Mouse (Mus musculus): Measurements from ENCODE around the gene Mau2. TPM values are rescaled to one million over a fixed set of nuclear protein-coding genes. Genes with fewer than 3 reads are reported as not detected.
A peak's percentile ranks its signal among the peaks of the same experiment; 100 is the strongest.
"Not testable (repeated sequence)": the region's sequence is repeated elsewhere in the genome, so short reads cannot be mapped to it uniquely, and the experiment has no call there.

Gene Mau2
- total and polyA plus RNA-seq, 2 experiments from 2014 or later = 56.2 to 137 TPM

DNA sequence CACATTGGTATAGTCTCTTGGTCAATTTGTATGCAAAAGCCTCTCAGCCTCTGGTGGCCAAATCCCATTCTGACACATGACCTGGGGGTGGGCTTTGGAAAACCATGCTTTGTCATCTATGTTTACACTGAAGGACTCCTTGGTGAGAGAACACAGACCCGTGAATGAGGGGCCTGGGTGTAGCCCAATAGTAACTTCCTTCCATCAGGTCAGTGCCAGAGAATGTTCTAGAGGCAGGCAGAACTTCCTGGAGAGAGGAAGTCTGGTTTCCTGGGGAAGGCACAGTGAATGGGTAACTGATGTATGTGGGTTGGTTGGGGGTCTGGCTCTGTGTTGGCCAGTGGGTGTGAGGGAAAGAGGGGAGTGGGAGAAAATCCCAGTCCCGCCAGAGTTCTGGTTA is 37.4 kb downstream of the Mau2 start:
- Histone ChIP-seq H3K4me1 (ENCODE audit: insufficient read depth) (no peaks in the 10 kb centered on the region), H3K27me3 (ENCODE audit: insufficient read depth, low read length) (no peaks in the 10 kb centered on the region), H3K36me3 (ENCODE audit: insufficient read depth) (no peaks in the 10 kb centered on the region), H3K9ac (no peak overlapping the region), H3K4me3 (ENCODE audit: low read depth, low read length) (no peak overlapping the region), H3K9me3 (ENCODE audit: low read length) (no peaks in the 10 kb centered on the region), H3K4me2 (ENCODE audit: low read depth) (no peak overlapping the region), H3K27ac (ENCODE audit: low read depth, low read length) (no peak overlapping the region)
- ATAC-seq = no peak
- TF ChIP-seq CTCF (IDR thresholded peaks at IDR 0.05; ENCODE audit: low read depth) = no peak
- no peak for DNase-seq
- WGBS = 50% methylated on average over 2 of the region's 2 CpGs

GRCm38 (mm10) chr8:70004345-70004744 is 38.2 kb downstream of the Mau2 start:
- Histone ChIP-seq H3K27ac (ENCODE audit: low read depth, low read length) (no peak overlapping the region), H3K9me3 (ENCODE audit: low read length) (no peaks in the 10 kb centered on the region), H3K4me3 (ENCODE audit: low read depth, low read length) (no peak overlapping the region), H3K9ac (no peak overlapping the region), H3K36me3 (ENCODE audit: insufficient read depth) (no peaks in the 10 kb centered on the region), H3K27me3 (ENCODE audit: insufficient read depth, low read length) (no peaks in the 10 kb centered on the region), H3K4me1 (ENCODE audit: insufficient read depth) (no peaks in the 10 kb centered on the region), H3K4me2 (ENCODE audit: low read depth) (no peak overlapping the region)
- no peak for DNase-seq
- TF ChIP-seq CTCF (IDR thresholded peaks at IDR 0.05; ENCODE audit: low read depth) = no peak
- ATAC-seq = no peak

DNA sequence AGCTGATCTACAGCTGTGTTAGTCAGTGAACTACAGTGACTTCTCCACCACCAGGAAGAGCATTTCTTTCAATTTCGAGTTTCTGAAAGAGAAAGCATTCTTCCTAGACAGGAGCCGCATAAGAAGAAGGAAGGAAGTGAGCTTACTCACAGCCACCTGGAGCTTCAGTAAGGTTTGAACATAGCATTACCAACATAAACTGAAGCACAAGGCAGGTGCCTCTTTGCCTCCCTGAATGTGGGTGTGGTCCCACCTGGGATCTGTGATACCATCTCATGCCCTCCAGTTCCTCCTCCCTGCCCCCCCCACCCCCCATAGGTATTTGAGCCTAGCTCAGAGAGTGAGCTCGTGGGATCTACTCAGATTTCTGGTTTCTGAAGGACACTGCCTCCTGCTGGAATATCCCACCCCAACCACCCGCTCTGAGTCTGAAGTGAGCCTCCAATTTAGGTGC is 39.3 kb downstream of the Mau2 start:
- no peak overlapping the region for H3K4me3 ChIP-seq (ENCODE audit: low read depth, low read length)
- H3K4me1 ChIP-seq (ENCODE audit: insufficient read depth) = no peaks in the 10 kb centered on the region
- H3K27me3 ChIP-seq (ENCODE audit: insufficient read depth, low read length) = no peaks in the 10 kb centered on the region
- WGBS = 56% methylated on average over 4 of the region's 4 CpGs
- no peak overlapping the region for H3K4me2 ChIP-seq (ENCODE audit: low read depth)
- no peak overlapping the region for H3K27ac ChIP-seq (ENCODE audit: low read depth, low read length)
- H3K9ac ChIP-seq = no peak overlapping the region
- 0 out of 2 replicates have a peak, but pooled peaks have one; percentile 8 for TF ChIP-seq CTCF (IDR thresholded peaks at IDR 0.05; ENCODE audit: low read depth)
- ATAC-seq = no peak
- no peaks in the 10 kb centered on the region for H3K9me3 ChIP-seq (ENCODE audit: low read length)
- no peak for DNase-seq
- H3K36me3 ChIP-seq (ENCODE audit: insufficient read depth) = no peaks in the 10 kb centered on the region

DNA sequence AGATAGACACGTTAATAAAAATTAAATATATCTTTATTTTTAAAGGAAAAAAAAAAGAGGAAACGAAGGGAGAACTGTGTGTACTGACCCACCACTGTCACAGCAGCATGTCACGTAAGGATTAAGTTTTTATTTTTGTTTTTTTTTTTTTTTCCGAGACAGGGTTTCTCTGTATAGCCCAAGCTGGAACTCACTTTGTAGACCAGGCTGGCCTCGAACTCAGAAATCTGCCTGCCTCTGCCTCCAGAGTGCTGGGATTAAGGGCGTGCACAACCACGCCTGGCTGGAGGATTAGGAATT is 40.7 kb downstream of the Mau2 start:
- H3K9me3 ChIP-seq (ENCODE audit: low read length); ATAC-seq; H3K27me3 ChIP-seq (ENCODE audit: insufficient read depth, low read length); H3K9ac ChIP-seq; H3K27ac ChIP-seq (ENCODE audit: low read depth, low read length); H3K4me3 ChIP-seq (ENCODE audit: low read depth, low read length); H3K4me2 ChIP-seq (ENCODE audit: low read depth); DNase-seq; H3K4me1 ChIP-seq (ENCODE audit: insufficient read depth); H3K36me3 ChIP-seq (ENCODE audit: insufficient read depth): not testable (repeated sequence)
- 45% methylated on average over 7 of the region's 7 CpGs for WGBS

DNA sequence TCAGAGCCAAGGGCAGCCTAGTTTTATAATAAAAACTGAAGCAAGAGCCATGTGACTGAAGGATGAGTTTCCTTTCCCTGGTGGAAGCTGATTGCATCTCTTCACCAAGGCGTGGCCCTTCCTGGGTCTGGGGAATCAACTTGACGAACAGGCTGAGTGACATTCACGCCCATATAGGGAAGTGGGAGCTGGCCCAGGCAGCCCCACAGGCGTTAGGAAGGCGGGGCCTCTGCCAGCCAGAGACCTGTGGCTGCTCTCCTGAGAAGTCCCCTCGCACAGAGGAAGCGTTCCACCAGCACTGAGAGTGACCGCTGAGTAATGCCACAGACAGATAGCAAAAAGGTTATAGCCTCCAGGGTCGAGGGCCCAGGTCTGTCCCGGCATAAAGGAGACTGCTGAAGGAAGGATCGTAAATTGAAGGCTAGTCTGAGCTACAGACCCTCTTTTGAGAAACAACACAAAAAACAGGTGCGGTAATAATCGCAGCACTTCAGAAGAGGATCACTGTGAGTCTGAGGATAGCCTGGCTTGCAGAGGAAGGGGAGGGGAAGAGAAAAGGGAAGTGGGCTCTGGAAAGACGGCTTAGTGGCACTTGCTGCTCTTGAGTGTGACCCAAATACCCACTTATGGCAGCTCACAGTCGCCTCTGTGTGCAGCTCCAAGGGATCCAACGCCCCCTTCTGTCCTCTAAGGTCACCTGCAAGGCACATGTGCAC is 41.2 kb downstream of the Mau2 start:
- H3K27me3 ChIP-seq (ENCODE audit: insufficient read depth, low read length) = no peaks in the 10 kb centered on the region
- H3K9ac ChIP-seq = no peak overlapping the region
- no peaks in the 10 kb centered on the region for H3K36me3 ChIP-seq (ENCODE audit: insufficient read depth)
- DNase-seq (no peak), ATAC-seq (peak; percentile 54; the same call in 1 of the 2 replicates)
- H3K4me3 ChIP-seq (ENCODE audit: low read depth, low read length) = no peak overlapping the region
- no peaks in the 10 kb centered on the region for H3K9me3 ChIP-seq (ENCODE audit: low read length)
- peak; percentile 58 for TF ChIP-seq CTCF (IDR thresholded peaks at IDR 0.05; ENCODE audit: low read depth)
- H3K4me1 ChIP-seq (ENCODE audit: insufficient read depth) = no peaks in the 10 kb centered on the region
- no peak overlapping the region for H3K27ac ChIP-seq (ENCODE audit: low read depth, low read length)
- WGBS = 7% methylated on average over 16 of the region's 16 CpGs
- H3K4me2 ChIP-seq (ENCODE audit: low read depth) = no peak overlapping the region

- H3K4me3 ChIP-seq (ENCODE audit: low read depth, low read length) = no peak overlapping the region
- H3K4me1 ChIP-seq (ENCODE audit: insufficient read depth) = 0 out of 2 replicates have a peak, but pooled peaks cover 5% of the 10 kb centered on the region
- H3K36me3 ChIP-seq (ENCODE audit: insufficient read depth) = no peaks in the 10 kb centered on the region
- no peak overlapping the region for H3K9ac ChIP-seq
- no peaks in the 10 kb centered on the region for H3K9me3 ChIP-seq (ENCODE audit: low read length)
- H3K4me2 ChIP-seq (ENCODE audit: low read depth) = no peak overlapping the region
- ATAC-seq (no peak), DNase-seq (no peak)
- no peaks in the 10 kb centered on the region for H3K27me3 ChIP-seq (ENCODE audit: insufficient read depth, low read length)
- no peak overlapping the region for H3K27ac ChIP-seq (ENCODE audit: low read depth, low read length)
- 71% methylated on average over 2 of the region's 2 CpGs for WGBS
- no peak for TF ChIP-seq CTCF (IDR thresholded peaks at IDR 0.05; ENCODE audit: low read depth)
Measured at GRCm38 (mm10) chr8:70000226-70000625, 42.3 kb downstream of the Mau2 start.

DNA sequence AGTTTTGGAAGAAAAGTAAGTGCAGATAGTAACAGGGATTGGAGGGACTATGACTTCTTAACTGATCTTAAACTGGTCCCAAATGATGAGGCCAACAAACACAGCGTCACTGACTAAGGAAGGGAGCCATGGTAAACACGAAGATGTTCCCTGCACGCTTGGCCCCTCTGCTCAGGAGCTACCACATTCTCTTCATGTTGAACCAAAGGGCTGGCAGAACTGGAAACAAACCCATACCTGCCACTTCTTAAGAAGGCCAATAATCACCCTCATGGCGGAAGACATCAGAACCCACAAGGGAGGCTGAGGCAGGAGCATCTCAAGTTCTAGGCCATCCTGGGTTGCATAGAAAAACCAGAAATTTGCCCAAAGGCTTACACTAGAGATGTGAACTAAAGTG is 43.3 kb downstream of the Mau2 start:
- Histone ChIP-seq H3K36me3 (ENCODE audit: insufficient read depth) (no peaks in the 10 kb centered on the region), H3K4me3 (ENCODE audit: low read depth, low read length) (no peak overlapping the region), H3K4me1 (ENCODE audit: insufficient read depth) (0 out of 2 replicates have a peak, but pooled peaks cover 6% of the 10 kb centered on the region), H3K27me3 (ENCODE audit: insufficient read depth, low read length) (no peaks in the 10 kb centered on the region), H3K27ac (ENCODE audit: low read depth, low read length) (no peak overlapping the region), H3K9ac (no peak overlapping the region), H3K4me2 (ENCODE audit: low read depth) (no peak overlapping the region), H3K9me3 (ENCODE audit: low read length) (no peaks in the 10 kb centered on the region)
- TF ChIP-seq CTCF (IDR thresholded peaks at IDR 0.05; ENCODE audit: low read depth) = no peak
- WGBS = 95% methylated on average over 4 of the region's 4 CpGs
- DNase-seq (no peak), ATAC-seq (no peak)

All from forebrain, postnatal 0 days (tissue).